Mouse (Mus musculus) ES-E14 (cell line): ENCODE data around the gene Gm973.

Source experiments
- HCFC1 ChIP-seq: IDR thresholded peaks from 2 replicates; pipeline ENCODE4 v1.6.1; 2012; ENCODE audit warnings: low read length, inconsistent platforms, borderline replicate concordance; ENCODE audit not compliant: insufficient read depth
- MAFK ChIP-seq: IDR thresholded peaks from 2 replicates; pipeline ENCODE4 v1.6.1; 2014; ENCODE audit warnings: mild to moderate bottlenecking, low read depth, low read length, inconsistent platforms; ENCODE audit not compliant: insufficient read depth
- ZC3H11A ChIP-seq: IDR thresholded peaks from 2 replicates; pipeline ENCODE4 v1.6.1; 2012; ENCODE audit warnings: low read depth, mild to moderate bottlenecking, inconsistent platforms, low read length, borderline replicate concordance

GRCm38 (mm10) chr1:59592876-59593275, 76.8 kb downstream of the Gm973 start:
- no peak for TF ChIP-seq HCFC1
- no peak for TF ChIP-seq ZC3H11A
- TF ChIP-seq MAFK = no peak
